Mouse (Mus musculus) heart, postnatal 14 days (tissue): ENCODE measurements around the gene Rad17. TPM values are rescaled to one million over a fixed set of nuclear protein-coding genes. Genes with fewer than 3 reads are reported as not detected.

Experiments used
- DNase-seq, 2 experiments: peaks; one replicate each; pipeline ENCODE4 v3.0.0; 2021 to 2022
- intact Hi-C: fragments of 180-260 bp; cut with DNase I; formaldehyde crosslinking; loops from one replicate; pipeline ENCODE4 v1.15.1; 2025
- total RNA-seq, 2 experiments: library from RNA; stranded (reverse); gene quantifications; 2 replicates each; pipeline ENCODE4 v1.2.3; 2021

Rad17 gene
- total RNA-seq, 2 experiments from 2014 or later, result 16.0 to 17.3 TPM

DNA sequence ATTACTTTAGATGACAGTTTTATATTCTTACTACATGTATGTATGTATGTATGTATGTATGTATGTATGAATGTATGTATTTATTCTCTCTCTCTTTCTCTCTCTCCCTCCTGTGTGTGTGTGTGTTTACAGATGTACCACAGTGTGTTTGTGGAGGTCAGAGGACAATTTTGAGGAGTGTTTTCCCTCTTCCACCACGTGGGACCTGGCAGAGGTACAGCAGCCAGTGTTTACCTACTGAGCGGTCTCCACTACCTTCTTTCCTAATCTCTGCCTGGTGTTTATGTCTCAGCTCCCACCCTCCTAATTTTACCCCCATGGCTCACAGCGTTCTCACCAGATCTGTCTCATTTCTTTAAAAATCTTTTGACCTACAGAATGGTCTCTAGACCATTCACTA is 71.6 kb downstream of the Rad17 start:
- no peak for DNase-seq
- intact Hi-C loops, result no loop called here

- no peak for DNase-seq
- intact Hi-C loops, result no loop called here
Measured at GRCm38 (mm10) chr13:100575950-100576349, 74.9 kb downstream of the Rad17 start.

- intact Hi-C loops, result no loop called here
- DNase-seq, result no peak
Measured at GRCm38 (mm10) chr13:100570713-100571112, 80.1 kb downstream of the Rad17 start.

GRCm38 (mm10) chr13:100568359-100568758 is 82.5 kb downstream of the Rad17 start:
- intact Hi-C loops, result no loop called here
- DNase-seq, result no peak

Other genes starting within 250 kb of the Rad17 start
- under 1 TPM; 0.07 to 0.15 TPM for gene Naip1, start 198.2 kb downstream of the Rad17 start, total RNA-seq
- 10 to 100 TPM; 21.1 to 25.1 TPM for gene Gtf2h2, start 158.5 kb downstream of the Rad17 start, total RNA-seq
- 1 to 10 TPM in 1 of 2 experiments, under 1 TPM in 1; 0.51 to 1.1 TPM for gene Ocln, start 98.3 kb downstream of the Rad17 start, total RNA-seq
- under 1 TPM; 0.29 to 0.50 TPM for gene Marveld2, start 34.1 kb downstream of the Rad17 start, total RNA-seq
- gene Ak6, start 72 bp downstream of the Rad17 start, total RNA-seq, result 10 to 100 TPM; 56.0 to 63.2 TPM
- gene Taf9, start 528 bp upstream of the Rad17 start, total RNA-seq, result 10 to 100 TPM in 1 of 2 experiments, 1 to 10 TPM in 1; 8.9 to 11.4 TPM
- under 1 TPM; 0.66 to 0.96 TPM for gene Ccdc125, start 18.7 kb upstream of the Rad17 start, total RNA-seq
- gene Cdk7, start 79.9 kb upstream of the Rad17 start, total RNA-seq, result 10 to 100 TPM; 24.1 to 24.9 TPM
- gene Mrps36, start 93.6 kb upstream of the Rad17 start, total RNA-seq, result 100 to 1,000 TPM; 173 to 179 TPM
- gene Cenph, start 124.8 kb upstream of the Rad17 start, total RNA-seq, result under 1 TPM; 0.36 to 0.80 TPM
- 10 to 100 TPM in 1 of 2 experiments, 1 to 10 TPM in 1; 4.7 to 13.4 TPM for gene Ccnb1, start 135.5 kb upstream of the Rad17 start, total RNA-seq
- 10 to 100 TPM; 23.6 to 24.8 TPM for gene Slc30a5, start 182.4 kb upstream of the Rad17 start, total RNA-seq